Mouse (Mus musculus) megakaryocyte, embryonic 14.5 days (primary cell): ENCODE measurements around the gene Mettl27.

Experiments
- FLI1 ChIP-seq: IDR thresholded peaks from 2 replicates; pipeline ENCODE4 v1.6.1; 2012; ENCODE audit warnings: low read length, inconsistent platforms, mixed read lengths
- GATA1 ChIP-seq: IDR thresholded peaks from 3 replicates; pipeline ENCODE4 v1.6.1; 2012; ENCODE audit warnings: mixed read lengths, low read length, inconsistent platforms, borderline replicate concordance

DNA sequence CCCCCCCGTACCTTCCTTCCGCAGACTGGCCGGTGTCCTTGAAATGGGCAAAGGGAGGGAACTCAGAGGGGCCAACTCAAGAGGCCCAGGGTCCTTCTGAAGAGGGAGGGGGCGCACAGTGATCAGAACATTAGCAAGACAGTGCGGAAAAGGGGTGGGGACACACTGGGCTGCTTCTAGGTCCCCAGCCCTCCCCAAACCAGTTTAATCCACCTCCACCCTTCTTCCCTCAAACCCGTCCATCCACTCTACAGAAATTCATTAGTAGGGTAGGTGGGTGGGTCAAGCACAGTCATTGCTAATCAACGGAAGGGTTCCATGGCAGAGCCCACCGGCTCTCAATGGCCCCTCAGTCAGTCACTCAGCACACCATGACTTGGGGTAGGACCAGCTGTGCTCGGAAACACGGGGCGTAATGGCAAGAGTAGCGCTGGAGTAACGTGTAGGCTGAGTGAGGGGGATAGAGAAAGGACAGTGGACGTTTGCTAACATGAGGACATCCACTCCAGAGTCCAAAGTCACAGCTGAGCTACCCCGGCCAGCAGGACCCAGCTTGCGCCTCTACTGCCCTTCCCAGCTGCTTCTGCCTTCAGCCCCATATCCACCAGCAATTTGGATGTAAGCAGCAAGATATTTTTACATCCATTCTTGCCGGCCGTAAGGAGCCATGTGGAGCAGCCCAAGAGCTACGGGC, 13.2 kb downstream of the Mettl27 start:
- TF ChIP-seq GATA1 (no peak), FLI1 (no peak)
